ENCODE assay signal across 8 mouse cellular contexts in genomic region chr11:67588828-67589314, GRCm38 (mm10).
DNase-seq lines count a peak whose midpoint lies in the region; ATAC-seq and TF ChIP-seq lines count a peak whose summit lies in the region.

No protein-coding gene starts in this region.

- no peaks in the 10 kb centered on the region for H3K36me3 ChIP-seq in hindbrain, embryonic 13.5 days
- H3K36me3 ChIP-seq in hindbrain, embryonic 11.5 days (ENCODE audit: control insufficient read depth, insufficient read depth, low read length): no peaks in the 10 kb centered on the region
- no peaks in the 10 kb centered on the region for H3K36me3 ChIP-seq in lung, embryonic 14.5 days (ENCODE audit: insufficient read depth)

- no peaks in the 10 kb centered on the region for H3K27me3 ChIP-seq in hindbrain, embryonic 13.5 days
- no peaks in the 10 kb centered on the region for H3K27me3 ChIP-seq in hindbrain, embryonic 11.5 days (ENCODE audit: control insufficient read depth, insufficient read depth, low read length)
- H3K27me3 ChIP-seq in lung, embryonic 14.5 days (ENCODE audit: insufficient read depth, low read length): no peaks in the 10 kb centered on the region

- no peak overlapping the region for H3K4me3 ChIP-seq in hindbrain, embryonic 13.5 days
- H3K4me3 ChIP-seq in hindbrain, embryonic 11.5 days (ENCODE audit: low read depth, low read length): no peak overlapping the region
- H3K4me3 ChIP-seq in lung, embryonic 14.5 days (ENCODE audit: low read depth, low read length): no peak overlapping the region

- 50% methylated on average over 9 of the region's 9 CpGs for WGBS in hindbrain, embryonic 13.5 days
- 57% methylated on average over 9 of the region's 9 CpGs for WGBS in hindbrain, embryonic 11.5 days
- WGBS in lung, embryonic 14.5 days: 46% methylated on average over 9 of the region's 9 CpGs

- no peak overlapping the region for H3K27ac ChIP-seq in hindbrain, embryonic 13.5 days
- H3K27ac ChIP-seq in hindbrain, embryonic 11.5 days (ENCODE audit: low read depth, low read length): no peak overlapping the region
- no peak overlapping the region for H3K27ac ChIP-seq in lung, embryonic 14.5 days (ENCODE audit: low read depth)

- H3K9me3 ChIP-seq in hindbrain, embryonic 13.5 days: no peaks in the 10 kb centered on the region
- no peaks in the 10 kb centered on the region for H3K9me3 ChIP-seq in hindbrain, embryonic 11.5 days (ENCODE audit: control insufficient read depth, low read length)
- no peaks in the 10 kb centered on the region for H3K9me3 ChIP-seq in lung, embryonic 14.5 days (ENCODE audit: low read depth, low read length)

- H3K4me1 ChIP-seq in hindbrain, embryonic 13.5 days (replicated peaks): peaks cover 8% of the 10 kb centered on the region
- H3K4me1 ChIP-seq in hindbrain, embryonic 11.5 days (replicated peaks; ENCODE audit: control insufficient read depth, insufficient read depth, low read length): 0 out of 2 replicates have a peak, but pooled peaks cover 3% of the 10 kb centered on the region
- H3K4me1 ChIP-seq in lung, embryonic 14.5 days (ENCODE audit: insufficient read depth): no peaks in the 10 kb centered on the region

- no peak for DNase-seq in hindbrain, embryonic 11.5 days (ENCODE audit: low spot score)
- DNase-seq in adrenal gland, adult 18-20 months (ENCODE audit: low spot score in 2 of 2): peak; percentile 40 to 50
- peak; percentile 62 to 77 for DNase-seq in frontal cortex, postnatal 14 days (ENCODE audit: low spot score in 2 of 2)
- peak; percentile 39 to 59 for DNase-seq in kidney, postnatal 36 days
- peak; percentile 44 for DNase-seq in lung, embryonic 14.5 days
- peak; percentile 73 to 82 for DNase-seq in right cerebral cortex, adult 2 months (ENCODE audit: low spot score in 2 of 2)
- DNase-seq in embryo, embryonic 10 days (ENCODE audit: low spot score): no peak

- no peak overlapping the region for H3K9ac ChIP-seq in hindbrain, embryonic 13.5 days
- no peak overlapping the region for H3K9ac ChIP-seq in hindbrain, embryonic 11.5 days (ENCODE audit: low read depth, low read length)
- no peak overlapping the region for H3K9ac ChIP-seq in lung, embryonic 14.5 days

- ATAC-seq in hindbrain, embryonic 13.5 days (ENCODE audit: low FRiP score): 0 out of 2 replicates have a peak, but pooled peaks have one; percentile 32
- no peak for ATAC-seq in hindbrain, embryonic 11.5 days (ENCODE audit: low FRiP score)
- ATAC-seq in lung, embryonic 14.5 days (ENCODE audit: insufficient read depth): no peak

- H3K4me2 ChIP-seq in hindbrain, embryonic 13.5 days: no peak overlapping the region
- H3K4me2 ChIP-seq in hindbrain, embryonic 11.5 days (replicated peaks; ENCODE audit: low read depth, low read length): no peak overlapping the region
- no peak overlapping the region for H3K4me2 ChIP-seq in lung, embryonic 14.5 days

- TF ChIP-seq CTCF in lung, embryonic 14.5 days (IDR thresholded peaks at IDR 0.05; ENCODE audit: low read depth): no peak

Comparison
In these comparisons a context has a peak if more than half of its experiments do, and no peak if none do; other contexts are left out.
1. DNase-seq: peak in adrenal gland, adult 18-20 months (2 of 2), frontal cortex, postnatal 14 days (2 of 2), kidney, postnatal 36 days (2 of 2), lung, embryonic 14.5 days (single experiment) and right cerebral cortex, adult 2 months (2 of 2); none in hindbrain, embryonic 11.5 days (single experiment) and embryo, embryonic 10 days (single experiment).